Mouse (Mus musculus): ENCODE measurements at regions not wholly inside any gene's neighbourhood (a gene's known extent, or its start where the extent isn't known, plus 50 kb on each side); places are given as distances from the start of the nearest gene placed in this dataset.

DNA sequence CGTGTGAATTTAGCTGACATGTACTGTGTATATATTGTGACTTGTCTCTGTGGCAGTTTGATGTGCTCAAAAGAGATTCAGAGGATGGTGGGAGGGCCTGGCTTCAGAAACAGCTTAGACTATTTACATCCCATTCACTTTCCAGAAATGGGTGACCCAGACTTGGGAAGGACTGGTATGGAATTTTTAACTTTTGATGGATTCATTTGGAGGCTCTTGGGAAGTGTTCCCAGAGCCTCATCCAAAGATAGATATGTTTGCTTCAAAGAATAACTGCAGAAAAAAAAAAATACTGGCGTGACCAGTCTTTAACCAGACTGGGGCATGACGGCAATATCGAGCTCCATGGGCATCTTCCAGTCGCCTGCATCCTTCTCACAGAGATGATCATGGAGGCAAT is 84.6 kb upstream of the Ptgfrn start:
- no peak for ATAC-seq (replicated peaks; ENCODE audit: insufficient number of reproducible peaks, low FRiP score, low TSS enrichment)
- Histone ChIP-seq H3K4me1 (ENCODE audit: control insufficient read depth, insufficient read depth, low read length) (no peaks in the 10 kb centered on the region; the same call in 1 of the 2 replicates), H3K9ac (ENCODE audit: low read depth, low read length) (no peak overlapping the region), H3K27ac (ENCODE audit: low read depth, low read length) (no peak overlapping the region), H3K4me2 (no peak overlapping the region), H3K9me3 (replicated peaks; ENCODE audit: control insufficient read depth, low read length) (no peaks in the 10 kb centered on the region), H3K27me3 (ENCODE audit: control insufficient read depth, insufficient read depth, low read length) (no peaks in the 10 kb centered on the region), H3K4me3 (ENCODE audit: low read depth, low read length) (no peak overlapping the region), H3K36me3 (ENCODE audit: control insufficient read depth, insufficient read depth, low read length) (no peaks in the 10 kb centered on the region)
- 84% methylated on average over 5 of the region's 5 CpGs for WGBS (ENCODE audit: insufficient replicate concordance)

DNA sequence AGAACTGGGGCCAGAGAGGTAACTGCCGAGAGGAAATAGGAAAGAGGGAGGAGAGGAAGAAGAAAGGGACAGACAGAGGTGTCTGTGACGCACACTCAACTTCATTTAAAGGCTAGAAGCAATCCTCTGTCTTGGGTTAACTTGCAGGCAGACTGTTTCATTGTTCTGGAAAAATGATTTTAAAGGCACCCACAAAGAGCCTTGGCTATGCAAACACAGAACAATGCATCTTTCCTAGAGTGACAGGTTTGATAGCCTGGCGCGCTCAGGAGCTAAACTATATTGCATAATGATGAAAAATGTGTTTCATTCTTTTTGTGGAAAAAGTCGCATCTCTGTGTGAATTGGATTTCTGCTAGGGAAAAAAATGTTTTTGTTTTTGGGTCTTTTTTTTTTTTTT is 84.2 kb upstream of the Ptgfrn start:
- H3K27me3 ChIP-seq (ENCODE audit: control insufficient read depth, insufficient read depth, low read length): no peaks in the 10 kb centered on the region
- H3K9me3 ChIP-seq (replicated peaks; ENCODE audit: control insufficient read depth, low read length): no peaks in the 10 kb centered on the region
- no peaks in the 10 kb centered on the region for H3K36me3 ChIP-seq (ENCODE audit: control insufficient read depth, insufficient read depth, low read length)
- H3K4me1 ChIP-seq (ENCODE audit: control insufficient read depth, insufficient read depth, low read length): no peaks in the 10 kb centered on the region; the same call in 1 of the 2 replicates
- no peak overlapping the region for H3K9ac ChIP-seq (ENCODE audit: low read depth, low read length)
- 72% methylated on average over 5 of the region's 5 CpGs for WGBS (ENCODE audit: insufficient replicate concordance)
- no peak overlapping the region for H3K4me3 ChIP-seq (ENCODE audit: low read depth, low read length)
- no peak for ATAC-seq (replicated peaks; ENCODE audit: insufficient number of reproducible peaks, low FRiP score, low TSS enrichment)
- H3K4me2 ChIP-seq: no peak overlapping the region
- no peak overlapping the region for H3K27ac ChIP-seq (ENCODE audit: low read depth, low read length)

DNA sequence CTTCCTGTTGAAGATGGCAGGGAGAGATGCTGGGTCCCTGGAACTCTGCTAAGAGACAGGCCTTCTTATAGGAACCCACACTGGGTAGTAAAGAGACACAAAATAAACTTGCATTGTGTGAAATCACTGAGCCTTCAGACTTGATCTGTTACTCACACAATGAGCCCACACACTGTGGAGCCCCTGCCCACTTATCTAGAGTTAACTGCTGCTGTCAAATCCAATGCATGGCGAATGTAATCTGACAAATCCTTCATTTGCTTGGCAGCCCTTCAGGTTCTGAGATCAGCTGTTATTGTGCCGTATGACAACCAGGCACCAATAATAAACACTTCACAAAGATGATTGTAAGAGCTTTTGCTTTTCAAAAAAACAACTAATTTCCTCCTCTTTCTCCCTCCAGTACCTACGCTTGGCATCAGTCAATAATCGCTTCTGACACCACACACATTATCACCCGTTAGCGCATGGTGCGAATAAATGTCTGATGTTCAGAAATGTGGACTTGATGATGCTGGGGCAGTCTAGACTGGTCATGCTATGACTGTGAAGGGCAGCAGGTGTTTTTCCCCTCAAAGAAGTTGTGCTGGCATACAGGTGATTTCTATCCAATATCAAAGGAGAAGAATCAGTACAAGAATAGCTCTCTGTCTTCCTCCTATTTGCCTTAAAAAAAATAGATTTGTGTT is 81.4 kb upstream of the Ptgfrn start:
- H3K27ac ChIP-seq (ENCODE audit: low read depth, low read length): no peak overlapping the region
- no peak overlapping the region for H3K9ac ChIP-seq (ENCODE audit: low read depth, low read length)
- no peak for ATAC-seq (replicated peaks; ENCODE audit: insufficient number of reproducible peaks, low FRiP score, low TSS enrichment)
- no peaks in the 10 kb centered on the region; the same call in 1 of the 2 replicates for H3K4me1 ChIP-seq (ENCODE audit: control insufficient read depth, insufficient read depth, low read length)
- H3K9me3 ChIP-seq (replicated peaks; ENCODE audit: control insufficient read depth, low read length): no peaks in the 10 kb centered on the region
- no peak overlapping the region for H3K4me2 ChIP-seq
- WGBS (ENCODE audit: insufficient replicate concordance): 72% methylated on average over 7 of the region's 7 CpGs
- no peak overlapping the region for H3K4me3 ChIP-seq (ENCODE audit: low read depth, low read length)
- no peaks in the 10 kb centered on the region for H3K36me3 ChIP-seq (ENCODE audit: control insufficient read depth, insufficient read depth, low read length)
- no peaks in the 10 kb centered on the region for H3K27me3 ChIP-seq (ENCODE audit: control insufficient read depth, insufficient read depth, low read length)

DNA sequence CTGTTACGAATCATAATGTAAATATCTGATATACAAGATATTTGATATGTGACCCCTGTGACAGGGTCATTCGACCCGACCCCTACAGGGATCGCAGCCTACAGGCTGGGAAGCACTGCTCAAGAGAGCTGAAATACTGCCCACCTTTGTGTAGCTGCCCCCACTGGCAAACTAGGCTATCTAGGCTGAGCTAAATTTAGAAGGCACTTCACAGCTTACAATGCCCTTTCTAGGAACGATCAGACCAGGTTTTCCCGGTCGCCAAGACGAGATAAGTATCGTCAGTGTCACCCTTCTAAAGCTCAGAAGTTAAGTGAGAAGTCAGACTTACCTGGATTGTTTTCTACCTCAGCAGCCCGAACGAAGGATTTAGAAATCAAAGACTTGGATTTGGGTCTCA is 71.9 kb upstream of the Ptgfrn start:
- no peak overlapping the region for H3K9ac ChIP-seq (ENCODE audit: low read depth, low read length)
- H3K27ac ChIP-seq (ENCODE audit: low read depth, low read length): peak overlapping the region; percentile 50; the same call in 1 of the 2 replicates
- peaks cover 8% of the 10 kb centered on the region for H3K9me3 ChIP-seq (replicated peaks; ENCODE audit: control insufficient read depth, low read length)
- no peak for ATAC-seq (replicated peaks; ENCODE audit: insufficient number of reproducible peaks, low FRiP score, low TSS enrichment)
- H3K4me3 ChIP-seq (ENCODE audit: low read depth, low read length): no peak overlapping the region
- H3K36me3 ChIP-seq (ENCODE audit: control insufficient read depth, insufficient read depth, low read length): no peaks in the 10 kb centered on the region
- H3K4me2 ChIP-seq: peak overlapping the region; percentile 24
- 42% methylated on average over 11 of the region's 11 CpGs for WGBS (ENCODE audit: insufficient replicate concordance)
- 0 out of 2 replicates have a peak, but pooled peaks cover 3% of the 10 kb centered on the region for H3K4me1 ChIP-seq (ENCODE audit: control insufficient read depth, insufficient read depth, low read length)
- no peaks in the 10 kb centered on the region for H3K27me3 ChIP-seq (ENCODE audit: control insufficient read depth, insufficient read depth, low read length)

DNA sequence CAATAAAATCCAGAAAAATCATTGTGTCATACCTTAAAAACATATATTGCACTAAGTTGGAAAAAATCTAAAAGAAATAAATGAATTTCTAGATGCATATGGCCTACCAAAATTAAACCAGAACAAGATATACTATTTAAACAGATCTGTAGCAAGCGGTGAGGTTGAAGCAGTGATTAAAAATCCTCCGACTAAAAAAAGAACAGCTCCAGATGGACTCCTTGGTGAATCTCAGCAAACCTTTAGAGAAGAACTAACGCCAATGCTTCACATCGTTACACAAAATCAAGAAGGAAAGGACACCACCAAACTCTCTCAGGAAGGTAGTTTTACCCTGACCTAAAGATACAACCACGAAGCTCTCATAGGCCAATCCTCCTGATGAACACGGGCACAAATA is 63.9 kb upstream of the Ptgfrn start:
- no peaks in the 10 kb centered on the region for H3K9me3 ChIP-seq (replicated peaks; ENCODE audit: control insufficient read depth, low read length)
- no peak overlapping the region for H3K27ac ChIP-seq (ENCODE audit: low read depth, low read length)
- ATAC-seq (replicated peaks; ENCODE audit: insufficient number of reproducible peaks, low FRiP score, low TSS enrichment): no peak
- H3K4me1 ChIP-seq (ENCODE audit: control insufficient read depth, insufficient read depth, low read length): peaks cover 2% of the 10 kb centered on the region; the same call in 1 of the 2 replicates
- whole genome bisulfite sequencing (ENCODE audit: insufficient replicate concordance): 86% methylated on average over 6 of the region's 6 CpGs
- no peak overlapping the region for H3K4me3 ChIP-seq (ENCODE audit: low read depth, low read length)
- no peak overlapping the region for H3K4me2 ChIP-seq
- no peak overlapping the region for H3K9ac ChIP-seq (ENCODE audit: low read depth, low read length)
- H3K27me3 ChIP-seq (ENCODE audit: control insufficient read depth, insufficient read depth, low read length): no peaks in the 10 kb centered on the region
- H3K36me3 ChIP-seq (ENCODE audit: control insufficient read depth, insufficient read depth, low read length): no peaks in the 10 kb centered on the region

DNA sequence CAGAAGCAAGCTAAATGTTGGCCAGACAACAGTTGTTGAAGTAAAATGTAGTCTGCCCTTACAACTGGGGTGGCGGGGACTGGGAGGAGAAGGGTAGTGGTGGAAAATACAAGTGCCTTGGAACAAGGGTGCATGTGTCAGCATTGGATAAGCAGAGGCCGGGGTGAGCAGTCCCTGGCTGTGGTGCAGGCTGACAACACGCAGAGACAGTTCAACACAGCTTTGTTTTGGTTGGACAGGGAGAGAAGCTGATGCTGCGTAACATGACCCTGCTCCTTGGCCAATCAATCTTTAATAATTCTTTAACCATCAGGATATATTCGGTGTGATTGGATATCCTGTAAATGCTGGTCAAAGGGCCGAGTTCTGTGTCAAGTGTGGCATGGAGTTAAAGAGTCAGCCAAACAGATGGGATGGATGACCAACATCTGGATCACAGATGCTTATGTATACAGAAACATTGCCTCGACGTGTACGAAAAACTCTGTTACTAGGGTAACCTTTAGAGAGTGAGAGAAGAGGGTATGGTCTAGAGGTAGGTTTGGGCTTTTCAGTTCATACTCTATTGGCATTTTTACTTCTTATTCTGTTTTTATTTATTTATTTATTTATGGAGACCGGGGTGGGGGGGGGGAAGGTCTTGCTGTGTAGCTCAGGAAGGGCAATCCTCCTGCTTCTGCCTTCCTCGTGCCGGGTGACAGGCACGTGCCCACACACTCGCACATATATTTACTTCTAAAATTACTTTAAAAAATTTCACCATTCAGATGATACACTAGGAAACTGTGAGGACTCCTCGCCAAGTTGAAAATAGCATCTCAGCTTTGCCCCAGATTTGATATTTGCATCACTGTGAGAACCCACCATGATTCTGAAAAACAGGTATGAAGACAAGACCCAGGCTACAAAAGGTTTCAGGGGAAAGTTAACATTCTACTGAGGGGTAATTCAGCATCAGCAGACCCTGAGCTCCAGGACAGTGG is 60.2 kb upstream of the Ptgfrn start:
- H3K27ac ChIP-seq (ENCODE audit: low read depth, low read length): no peak overlapping the region
- WGBS (ENCODE audit: insufficient replicate concordance): 77% methylated on average over 15 of the region's 15 CpGs

DNA sequence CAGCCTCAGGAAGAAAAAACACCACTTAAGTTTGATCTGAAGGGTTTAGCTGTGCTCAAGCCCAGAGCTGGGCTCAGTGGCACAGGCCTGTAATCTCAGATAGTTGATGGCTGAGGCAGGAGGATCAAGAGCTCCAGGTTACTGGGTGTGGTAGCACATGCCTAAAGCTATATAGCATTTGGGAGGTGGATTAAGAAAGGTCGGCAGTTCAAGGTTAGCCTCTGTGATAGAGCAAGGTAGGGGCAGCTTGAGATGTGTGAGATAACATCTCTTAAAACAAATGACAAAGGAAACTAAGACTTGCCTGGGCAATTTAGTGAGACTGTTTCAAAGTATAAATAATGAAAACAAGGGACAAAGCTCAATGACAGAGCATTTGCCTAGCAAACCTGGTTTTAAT is 56.9 kb upstream of the Ptgfrn start:
- Histone ChIP-seq H3K27ac (ENCODE audit: low read depth, low read length) (no peak overlapping the region), H3K4me3 (ENCODE audit: low read depth, low read length) (no peak overlapping the region), H3K4me1 (ENCODE audit: control insufficient read depth, insufficient read depth, low read length) (peaks cover 34% of the 10 kb centered on the region), H3K9me3 (replicated peaks; ENCODE audit: control insufficient read depth, low read length) (no peaks in the 10 kb centered on the region), H3K36me3 (ENCODE audit: control insufficient read depth, insufficient read depth, low read length) (no peaks in the 10 kb centered on the region), H3K9ac (ENCODE audit: low read depth, low read length) (no peak overlapping the region), H3K4me2 (no peak overlapping the region), H3K27me3 (ENCODE audit: control insufficient read depth, insufficient read depth, low read length) (no peaks in the 10 kb centered on the region)
- WGBS (ENCODE audit: insufficient replicate concordance): 68% methylated on average over 1 of the region's 1 CpGs
- ATAC-seq (replicated peaks; ENCODE audit: insufficient number of reproducible peaks, low FRiP score, low TSS enrichment): no peak

More for the DNA sequence above, 60.2 kb upstream of the Ptgfrn start:
- no peaks in the 10 kb centered on the region for H3K27me3 ChIP-seq (ENCODE audit: control insufficient read depth, insufficient read depth, low read length)
- H3K4me1 ChIP-seq (ENCODE audit: control insufficient read depth, insufficient read depth, low read length): peaks cover 14% of the 10 kb centered on the region
- no peaks in the 10 kb centered on the region for H3K9me3 ChIP-seq (replicated peaks; ENCODE audit: control insufficient read depth, low read length)
- H3K36me3 ChIP-seq (ENCODE audit: control insufficient read depth, insufficient read depth, low read length): no peaks in the 10 kb centered on the region
- H3K9ac ChIP-seq (ENCODE audit: low read depth, low read length): no peak overlapping the region
- H3K4me2 ChIP-seq: no peak overlapping the region
- no peak overlapping the region for H3K4me3 ChIP-seq (ENCODE audit: low read depth, low read length)
- no peak for ATAC-seq (replicated peaks; ENCODE audit: insufficient number of reproducible peaks, low FRiP score, low TSS enrichment)

DNA sequence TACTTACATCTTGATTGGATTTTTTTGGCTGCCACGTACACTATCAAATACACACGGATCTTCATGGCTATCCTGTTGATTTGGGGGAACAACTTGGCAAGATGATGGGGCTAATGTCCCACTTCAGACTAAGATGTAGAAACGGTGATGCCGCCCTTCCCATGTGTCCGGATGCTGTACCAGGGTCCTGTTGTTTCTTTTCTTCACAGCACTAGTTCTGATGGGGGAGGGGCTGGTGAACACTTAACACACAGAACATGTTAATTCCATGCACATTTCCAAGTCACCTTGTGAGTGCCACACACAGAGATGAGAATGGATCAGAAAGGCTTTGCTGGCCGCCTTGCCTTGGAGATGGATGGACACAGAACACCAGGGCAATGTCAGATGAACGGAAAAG is 56.5 kb upstream of the Ptgfrn start:
- no peak for ATAC-seq (replicated peaks; ENCODE audit: insufficient number of reproducible peaks, low FRiP score, low TSS enrichment)
- H3K36me3 ChIP-seq (ENCODE audit: control insufficient read depth, insufficient read depth, low read length): no peaks in the 10 kb centered on the region
- peaks cover 38% of the 10 kb centered on the region for H3K4me1 ChIP-seq (ENCODE audit: control insufficient read depth, insufficient read depth, low read length)
- H3K9ac ChIP-seq (ENCODE audit: low read depth, low read length): no peak overlapping the region
- no peak overlapping the region for H3K27ac ChIP-seq (ENCODE audit: low read depth, low read length)
- no peaks in the 10 kb centered on the region for H3K9me3 ChIP-seq (replicated peaks; ENCODE audit: control insufficient read depth, low read length)
- H3K4me2 ChIP-seq: no peak overlapping the region
- WGBS (ENCODE audit: insufficient replicate concordance): 87% methylated on average over 7 of the region's 7 CpGs
- H3K27me3 ChIP-seq (ENCODE audit: control insufficient read depth, insufficient read depth, low read length): no peaks in the 10 kb centered on the region
- H3K4me3 ChIP-seq (ENCODE audit: low read depth, low read length): no peak overlapping the region

All from heart, embryonic 11.5 days (tissue).